Mouse (Mus musculus) liver, embryonic 11.5 days (tissue): ENCODE measurements around the gene Enkur. TPM values are rescaled to one million over a fixed set of nuclear protein-coding genes. Genes with fewer than 3 reads are reported as not detected.

Experiments
- polyA plus RNA-seq: library from polyadenylated mRNA; unstranded; fragments of >200 nt; fragmentation: Nextera tagmentation; extraction: Ambion mirVana; gene quantifications from 2 replicates; pipeline ENCODE4 v1.2.1, GENCODE M21; 2014

Gene Enkur
- polyA plus RNA-seq, 1 experiment from 2014 or later, result 0.27 TPM

Other genes with a start within 250 kb of the Enkur start
- gene Arhgap21, start 236.5 kb downstream of the Enkur start, polyA plus RNA-seq, result 14.2 and 15.3 TPM in 2 replicates
- gene Thnsl1, start 359 bp upstream of the Enkur start, polyA plus RNA-seq, result 4.0 and 6.0 TPM in 2 replicates
- gene Gpr158, start 162.2 kb upstream of the Enkur start, polyA plus RNA-seq, result not detected in 2 replicates